Mouse (Mus musculus): Measurements from ENCODE around the gene Cd36. TPM values are rescaled to one million over a fixed set of nuclear protein-coding genes. Genes with fewer than 3 reads are reported as not detected.

Cd36 gene
- polyA plus RNA-seq (2021; fragmentation: Nextera tagmentation), result 1.0 and 1.1 TPM in 2 replicates
- long read RNA-seq, experiment 1, partial matches to known transcripts, result 1 of 4 reads
- long read RNA-seq, experiment 1, other reads (novel, unspliced or antisense), result 3 of 4 reads
- long read RNA-seq, experiment 2, partial matches to known transcripts, result 1 of 1 reads
- long read RNA-seq, experiment 2, other reads (novel, unspliced or antisense), result 0 of 1 reads

DNA sequence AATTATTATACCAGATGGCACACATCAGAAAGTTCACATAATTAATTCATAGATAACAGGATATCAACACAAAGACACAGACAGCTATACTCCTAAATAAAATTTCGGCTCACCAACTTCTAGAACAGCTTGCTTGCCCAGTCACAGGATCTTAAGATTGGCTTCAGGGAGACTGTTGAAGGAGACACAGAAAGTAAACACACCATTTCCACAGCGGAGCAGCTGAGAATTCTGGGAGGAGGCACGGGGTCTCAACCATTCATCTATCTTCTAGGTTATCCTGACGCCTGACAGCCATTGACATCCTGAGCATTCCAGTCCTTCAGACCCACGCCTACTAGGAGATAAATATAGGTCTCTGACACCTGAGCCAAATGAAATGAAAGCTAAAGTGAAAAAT is at the start of gene Cd36:
Cd36 (minus strand) TSS at position 204 of the 400 bp plus-strand sequence.

Other genes starting within 250 kb of the Cd36 start
- gene Gnat3, start 73.7 kb upstream of the Cd36 start, polyA plus RNA-seq (2021; fragmentation: Nextera tagmentation), result not detected in 2 replicates

Data from left cerebral cortex, adult 6 months (tissue).